Mouse (Mus musculus) CD4-positive, CD25-positive, alpha-beta regulatory T cell, adult 2 months (primary cell): ENCODE measurements around the gene Rdh5.

Source experiments
- DNase-seq: peaks from one replicate; pipeline ENCODE4 v3.0.0-alpha.2; 2012; ENCODE audit warnings: low read depth, low spot score

The Rdh5 gene

DNA sequence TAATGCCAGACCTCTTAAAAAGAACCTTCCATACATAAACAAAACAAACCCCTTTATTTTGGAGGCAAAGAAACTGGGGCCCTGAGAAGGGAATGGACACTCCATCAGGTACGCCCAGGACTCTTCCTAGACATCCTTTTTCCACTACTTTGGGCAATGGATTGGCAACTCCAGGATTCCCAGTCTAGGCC is at the start of gene Rdh5:
Gene Rdh5, minus strand, starts transcription at position 67 of the 191 bp plus-strand sequence.
- no peak for DNase-seq

DNA sequence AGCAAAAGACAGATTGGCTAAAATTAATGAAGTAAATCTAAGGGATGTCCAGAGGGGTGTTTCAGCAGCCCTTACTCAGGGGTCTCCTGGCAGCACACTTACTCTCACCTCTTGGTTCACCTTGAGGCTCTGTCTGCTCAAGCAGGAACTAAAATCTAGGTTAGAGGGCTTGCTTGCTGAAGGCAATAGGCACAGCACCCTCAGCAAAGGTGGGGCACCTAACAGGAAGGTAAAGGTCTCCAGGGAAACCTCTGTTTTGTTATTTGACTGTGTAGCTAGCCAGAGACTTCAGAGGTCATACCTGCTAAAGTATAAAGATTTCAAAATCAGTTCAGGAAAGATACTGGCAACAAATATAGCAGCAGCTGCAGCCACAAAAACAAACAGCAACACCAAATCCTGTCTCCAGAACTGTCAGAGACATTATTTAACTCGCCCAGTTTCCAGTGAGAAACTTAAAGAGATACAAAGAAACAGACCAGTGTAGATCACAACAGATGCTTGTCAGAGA is 48.1 kb upstream of the Rdh5 start:
- no peak for DNase-seq

DNA sequence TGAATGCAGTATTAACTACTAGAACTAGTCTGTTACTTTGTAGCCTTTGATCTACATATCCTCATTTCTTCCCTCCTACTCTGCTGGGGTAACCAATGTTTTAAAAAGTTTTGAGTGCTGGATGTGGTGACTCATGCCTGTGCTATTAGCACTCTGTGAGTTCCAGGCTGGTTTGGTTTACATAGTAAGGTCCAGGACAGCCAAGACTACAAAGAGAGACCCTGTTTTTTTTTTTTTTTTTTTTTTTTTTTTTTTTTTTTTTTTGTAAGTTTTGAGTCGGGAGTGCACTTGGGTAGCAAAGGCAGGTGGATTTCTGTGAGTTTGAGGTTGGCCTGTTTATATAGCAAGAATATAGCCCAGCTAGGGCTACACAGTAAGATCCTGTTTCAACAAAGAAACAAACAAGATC is 45.7 kb upstream of the Rdh5 start:
- no peak for DNase-seq

DNA sequence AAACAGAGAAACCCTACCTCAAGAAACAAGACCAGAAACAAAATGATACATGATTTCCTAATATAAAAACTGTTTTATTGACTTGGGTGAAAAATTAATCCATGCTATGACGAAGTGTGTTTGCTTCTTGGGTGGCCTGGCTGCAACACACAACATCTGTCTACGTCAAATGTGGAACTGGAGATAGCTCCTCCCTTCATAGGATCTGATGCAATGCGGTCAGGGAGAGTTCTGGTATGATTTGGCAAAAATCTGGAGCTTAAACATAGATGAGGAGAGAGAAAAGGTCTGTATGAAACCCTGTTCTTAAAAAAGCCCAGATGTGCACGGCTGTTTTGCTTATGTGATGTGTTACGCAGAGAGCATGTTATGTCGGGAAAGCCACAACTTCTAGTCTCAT is 43.2 kb upstream of the Rdh5 start:
- no peak for DNase-seq

DNA sequence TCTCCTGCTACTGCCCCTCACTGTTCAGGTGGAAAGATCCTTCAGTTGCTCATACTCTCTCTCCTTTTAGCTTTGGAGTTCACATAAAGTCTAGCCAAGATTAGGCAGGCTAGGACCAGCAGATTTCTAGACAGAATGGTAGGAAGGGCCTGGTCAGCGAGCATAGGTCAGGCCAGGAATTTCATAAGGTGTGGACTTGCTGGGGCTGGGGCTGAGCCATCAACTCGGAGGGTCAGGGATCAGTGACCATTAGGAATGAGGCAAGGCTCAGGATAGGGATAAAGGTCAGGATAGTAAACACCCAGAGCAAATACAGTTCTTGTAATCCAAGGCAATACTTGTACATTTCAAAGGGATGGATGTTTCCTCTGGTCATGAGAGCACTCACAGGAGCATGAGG is 42.3 kb upstream of the Rdh5 start:
- DNase-seq = no peak

DNA sequence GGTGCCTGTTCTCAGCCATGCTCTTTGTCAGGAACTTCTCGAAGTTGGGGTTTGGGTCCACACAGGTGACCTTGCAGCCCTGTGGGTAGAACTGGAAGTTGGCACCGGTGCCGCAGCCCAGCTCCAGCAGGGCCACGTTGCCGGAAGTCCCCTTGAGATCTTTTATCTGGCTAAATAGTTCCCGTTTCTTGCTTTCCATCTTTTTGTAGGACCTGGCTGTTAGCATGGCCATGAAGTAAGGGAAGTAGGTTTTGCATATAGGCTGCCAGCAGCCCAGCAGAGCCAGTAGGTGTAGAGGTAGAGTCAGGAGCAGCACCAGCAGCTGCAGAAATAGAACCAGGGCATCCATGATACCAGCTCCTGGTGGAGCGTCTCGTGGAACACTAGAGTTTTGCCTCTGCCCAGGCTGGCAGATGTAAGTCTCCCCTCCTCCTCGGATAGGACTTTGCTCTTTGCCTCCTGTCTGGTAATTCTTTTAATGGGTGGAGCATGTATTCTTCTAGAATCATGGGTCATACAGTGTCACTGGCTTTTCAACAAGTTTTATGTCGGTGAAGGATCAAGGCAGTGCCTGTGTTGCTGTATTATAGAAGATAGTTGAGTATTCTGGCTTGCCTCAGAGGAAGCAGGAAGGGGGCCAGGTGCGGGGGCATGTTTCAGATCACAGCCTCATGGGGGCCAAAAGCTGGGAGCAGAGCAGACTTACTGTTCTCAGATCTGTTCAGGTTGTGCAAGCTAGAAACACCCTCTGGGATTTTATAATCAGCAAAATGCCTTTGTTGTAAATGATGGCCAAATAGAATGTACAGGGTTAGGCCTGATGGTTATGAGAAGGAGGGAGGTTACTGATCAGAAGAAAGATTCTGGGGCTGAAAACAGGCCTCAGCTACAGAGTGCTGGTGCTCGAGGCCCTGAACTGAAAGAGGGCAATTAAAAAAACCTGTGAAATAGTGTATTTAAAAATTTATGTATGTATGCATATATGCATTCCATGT is 38.2 kb upstream of the Rdh5 start, which contains the start of gene Mettl7b:
Gene Mettl7b, minus strand, starts transcription at position 399 of the 995 bp plus-strand sequence.
- no peak for DNase-seq

DNA sequence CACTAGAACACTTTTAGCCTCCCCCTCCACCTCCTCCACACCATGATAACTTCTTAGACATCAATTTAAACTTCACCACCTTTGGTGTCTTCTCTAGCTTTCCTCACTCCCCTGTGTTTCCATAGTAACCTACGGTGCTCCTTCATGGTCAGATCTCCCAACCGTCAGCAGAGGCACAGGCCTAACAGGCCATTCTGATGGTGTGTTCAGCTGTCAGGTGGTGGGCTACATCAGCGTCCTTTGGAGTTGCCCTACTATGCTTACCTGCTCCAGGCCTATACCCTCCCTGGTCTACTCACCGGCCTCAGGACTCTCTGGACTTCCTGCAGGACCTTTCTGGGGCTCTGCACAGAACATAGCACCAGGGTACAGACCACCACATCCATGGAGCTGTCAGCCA is 37.5 kb upstream of the Rdh5 start:
- no peak for DNase-seq

DNA sequence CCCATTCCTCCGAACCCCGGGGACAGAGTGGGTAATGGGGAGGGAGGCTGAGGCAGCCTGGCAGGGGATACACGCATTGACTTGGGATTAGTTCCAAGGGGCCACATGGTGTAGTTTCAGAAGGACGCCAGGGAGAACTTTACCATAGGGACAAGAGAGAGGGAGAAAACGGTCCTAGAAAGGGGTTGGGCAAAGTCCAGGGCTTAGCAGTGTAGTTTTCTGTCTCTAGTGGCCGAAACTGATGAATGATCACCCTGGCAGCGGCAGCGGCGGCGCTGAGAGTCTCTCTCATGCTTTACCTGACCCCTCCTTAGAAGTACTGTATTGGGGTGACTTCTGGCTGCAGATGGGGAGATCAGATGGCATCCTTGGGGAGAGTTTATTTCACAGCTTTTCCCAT is 35.7 kb upstream of the Rdh5 start:
- no peak for DNase-seq

DNA sequence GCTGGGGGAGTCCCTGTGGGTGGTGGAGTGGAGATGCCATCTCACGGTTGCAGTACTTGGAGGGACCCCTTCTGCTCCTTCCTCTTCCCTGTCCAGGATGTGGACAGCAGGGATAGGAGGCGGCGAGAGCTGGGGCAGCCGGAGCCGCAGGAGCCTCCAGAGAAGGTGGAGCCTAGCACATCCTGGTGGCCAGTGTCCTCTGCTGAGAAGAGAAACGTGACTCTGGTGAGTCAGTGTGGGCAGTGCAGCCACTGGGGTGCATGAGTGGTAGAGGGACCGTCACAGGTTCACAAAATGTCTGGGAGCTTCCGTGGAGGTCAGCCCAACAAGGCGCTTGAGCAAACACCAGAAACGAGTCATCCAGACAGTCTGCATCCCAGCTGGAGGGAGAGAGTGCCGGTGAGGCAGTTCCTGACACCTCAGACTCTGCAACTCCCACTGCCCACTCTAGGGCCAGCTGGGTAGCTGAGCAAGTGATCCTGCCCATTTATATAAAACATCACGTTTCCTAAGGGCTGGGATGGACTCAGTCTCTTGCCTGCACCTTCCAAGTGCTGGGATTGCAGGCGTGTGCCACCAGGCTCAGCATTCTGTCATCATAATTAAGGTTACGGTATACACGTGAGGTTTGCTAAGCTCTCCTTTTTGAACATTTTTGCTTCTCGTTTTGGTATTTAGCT is 27.7 kb upstream of the Rdh5 start:
- DNase-seq = no peak

DNA sequence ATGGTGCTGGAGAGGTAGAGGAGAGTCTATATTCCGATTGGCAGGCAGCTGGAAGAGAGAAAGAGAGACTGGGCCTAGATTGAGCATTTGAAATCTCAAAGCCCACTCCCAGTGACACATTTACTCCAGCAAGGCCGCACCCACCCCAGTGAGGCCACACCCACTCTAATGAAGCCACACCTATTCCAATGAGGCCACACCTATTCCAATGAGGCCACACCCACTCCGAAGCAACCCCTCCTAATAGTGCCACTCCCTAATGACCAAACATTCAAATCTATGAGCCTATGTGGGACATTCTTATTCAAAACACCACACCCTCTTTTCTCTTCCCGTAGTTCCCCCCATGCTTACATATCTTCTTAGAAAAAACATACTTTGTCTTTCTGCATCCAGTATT is 24.8 kb upstream of the Rdh5 start:
- no peak for DNase-seq

DNA sequence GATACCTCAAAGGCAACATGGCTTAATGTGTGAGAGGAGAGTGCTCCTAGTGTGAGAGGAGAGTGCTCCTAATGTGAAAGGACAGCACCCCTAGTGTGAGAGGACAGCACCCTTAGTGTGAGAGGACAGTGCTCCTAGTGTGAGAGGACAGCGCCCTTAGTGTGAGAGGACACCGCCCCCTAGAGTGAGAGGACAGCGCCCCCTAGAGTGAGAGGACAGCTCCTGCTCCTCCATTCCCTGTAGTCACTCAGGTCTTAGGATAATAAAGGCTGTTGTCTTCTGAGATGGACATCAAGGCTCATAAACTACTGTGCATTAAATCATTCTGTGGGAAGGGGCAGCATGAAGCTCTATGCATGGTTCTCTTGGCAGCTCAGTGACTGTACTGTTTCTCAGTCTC is 23.0 kb upstream of the Rdh5 start:
- peak; percentile 54 for DNase-seq

DNA sequence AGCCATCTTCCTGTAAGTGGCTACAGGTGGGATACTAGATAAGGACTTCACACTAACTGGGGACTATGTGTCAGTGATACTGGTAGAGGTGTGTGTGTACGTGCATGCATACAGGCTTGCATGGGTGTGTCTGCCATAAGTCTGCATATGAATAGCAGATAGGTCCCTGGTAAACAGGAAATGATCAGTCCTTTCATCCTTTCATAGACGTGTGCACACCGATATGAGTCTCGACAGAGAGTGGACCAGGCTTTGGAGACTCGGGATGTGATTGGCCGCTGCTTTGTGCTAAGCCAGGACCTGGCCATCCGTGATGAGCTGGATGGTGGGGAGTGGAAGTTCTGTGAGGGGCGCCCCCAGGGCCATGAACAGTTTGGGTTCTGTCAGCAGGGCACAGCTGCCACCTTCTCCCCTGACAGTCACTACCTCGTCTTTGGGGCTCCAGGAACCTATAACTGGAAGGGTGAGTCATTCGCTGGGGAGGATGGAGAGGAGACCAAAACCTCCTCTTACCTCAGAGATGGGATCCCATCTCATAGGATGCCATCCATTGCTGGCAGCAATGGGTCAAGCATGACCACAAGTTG is 17.9 kb upstream of the Rdh5 start:
- DNase-seq = peak; percentile 58

DNA sequence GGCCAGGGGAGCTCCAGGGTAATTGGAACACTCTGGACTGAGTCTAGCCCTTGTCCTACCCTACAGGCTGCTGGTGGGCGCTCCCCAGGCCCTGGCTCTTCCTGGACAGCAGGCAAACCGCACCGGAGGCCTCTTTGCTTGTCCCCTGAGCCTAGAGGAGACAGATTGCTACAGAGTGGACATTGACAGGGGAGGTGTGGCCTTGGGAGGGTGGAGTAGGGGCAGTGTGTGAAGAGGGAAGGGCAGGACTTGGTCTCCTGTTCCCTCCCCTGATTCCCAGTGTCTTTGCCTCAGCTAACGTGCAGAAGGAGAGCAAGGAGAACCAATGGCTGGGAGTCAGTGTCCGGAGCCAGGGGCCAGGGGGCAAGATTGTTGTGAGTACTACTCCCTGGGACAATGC is 16.3 kb upstream of the Rdh5 start:
- no peak for DNase-seq

DNA sequence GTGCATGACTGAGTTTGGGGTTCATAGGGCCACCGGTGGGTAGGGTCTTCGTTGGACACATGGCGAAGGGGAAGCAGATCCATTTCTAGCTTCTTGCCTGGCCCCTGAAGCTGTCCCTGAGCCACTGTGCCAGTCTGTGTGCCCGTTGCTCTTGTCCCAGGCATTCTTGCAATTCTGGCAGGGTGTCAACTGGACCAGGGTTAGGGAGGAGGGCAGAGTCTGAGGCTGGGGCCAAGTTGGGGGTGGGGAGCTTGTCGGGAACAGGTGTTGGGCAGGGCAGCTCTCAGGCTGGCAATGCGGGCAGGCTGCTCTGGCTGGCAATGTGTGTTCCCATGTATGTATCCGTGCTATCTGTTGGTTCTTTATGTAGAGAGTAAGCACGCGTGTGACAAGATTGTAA is 15.8 kb upstream of the Rdh5 start:
- DNase-seq = no peak

DNA sequence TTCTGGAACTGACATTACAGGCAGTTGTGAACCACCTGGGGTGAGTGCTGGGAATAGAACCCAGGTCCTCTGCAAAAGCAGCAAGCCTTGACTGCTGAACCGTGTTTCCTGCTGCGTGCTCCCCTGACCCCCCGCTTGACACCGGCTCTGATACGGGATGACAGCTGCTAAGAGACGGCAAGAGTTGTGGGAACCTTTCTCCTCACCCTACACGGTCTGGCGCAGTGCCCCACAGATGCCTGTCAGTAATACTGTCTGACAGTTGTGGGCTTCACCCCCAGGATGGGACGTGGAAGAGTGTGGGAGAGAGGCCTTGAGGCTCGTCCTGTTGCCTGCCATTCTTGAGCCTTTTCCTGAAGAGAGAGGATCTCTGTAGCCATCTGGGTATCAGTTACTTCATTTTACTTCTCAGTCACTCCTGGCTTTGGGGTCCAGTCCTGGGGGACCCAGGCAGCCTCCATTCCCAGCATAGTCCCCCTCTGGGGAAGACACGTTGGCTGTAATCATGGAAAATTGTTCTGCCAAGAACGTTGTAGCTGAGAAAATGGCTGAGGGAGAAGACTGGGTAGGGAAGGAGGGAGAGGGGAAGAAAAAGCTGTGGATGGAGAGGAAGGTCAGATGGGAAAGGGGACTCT is 15.2 kb upstream of the Rdh5 start:
- no peak for DNase-seq

DNA sequence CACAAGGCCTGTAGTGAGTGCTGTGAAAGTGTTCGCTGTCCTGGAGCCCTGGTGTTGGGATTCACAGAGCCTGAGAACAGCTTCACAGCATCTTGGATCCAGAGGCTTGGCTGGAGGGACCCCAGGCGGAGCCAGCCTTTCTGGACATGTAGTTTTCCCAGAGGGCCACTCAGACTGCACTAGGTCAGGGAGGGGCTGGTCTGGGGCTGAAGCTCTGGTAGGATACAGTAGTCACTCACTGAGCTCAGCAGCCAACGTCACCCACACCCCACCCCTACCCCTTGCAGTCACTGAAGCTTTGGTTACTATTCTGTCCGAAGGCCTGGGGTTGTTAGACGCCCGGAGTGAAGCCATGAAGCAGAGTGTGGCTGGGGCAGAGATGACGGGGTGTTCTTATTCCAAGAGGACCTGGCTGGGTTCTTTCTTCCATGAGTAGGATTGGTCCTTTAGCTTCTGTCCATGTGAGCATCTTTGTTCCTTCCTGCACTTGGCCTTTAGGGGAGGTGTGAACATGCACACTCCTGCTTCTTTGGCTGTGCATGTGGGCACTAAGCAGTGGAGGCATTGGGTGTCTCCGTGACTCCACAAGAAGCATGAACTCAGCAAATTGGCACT is 13.2 kb upstream of the Rdh5 start:
- DNase-seq = no peak

DNA sequence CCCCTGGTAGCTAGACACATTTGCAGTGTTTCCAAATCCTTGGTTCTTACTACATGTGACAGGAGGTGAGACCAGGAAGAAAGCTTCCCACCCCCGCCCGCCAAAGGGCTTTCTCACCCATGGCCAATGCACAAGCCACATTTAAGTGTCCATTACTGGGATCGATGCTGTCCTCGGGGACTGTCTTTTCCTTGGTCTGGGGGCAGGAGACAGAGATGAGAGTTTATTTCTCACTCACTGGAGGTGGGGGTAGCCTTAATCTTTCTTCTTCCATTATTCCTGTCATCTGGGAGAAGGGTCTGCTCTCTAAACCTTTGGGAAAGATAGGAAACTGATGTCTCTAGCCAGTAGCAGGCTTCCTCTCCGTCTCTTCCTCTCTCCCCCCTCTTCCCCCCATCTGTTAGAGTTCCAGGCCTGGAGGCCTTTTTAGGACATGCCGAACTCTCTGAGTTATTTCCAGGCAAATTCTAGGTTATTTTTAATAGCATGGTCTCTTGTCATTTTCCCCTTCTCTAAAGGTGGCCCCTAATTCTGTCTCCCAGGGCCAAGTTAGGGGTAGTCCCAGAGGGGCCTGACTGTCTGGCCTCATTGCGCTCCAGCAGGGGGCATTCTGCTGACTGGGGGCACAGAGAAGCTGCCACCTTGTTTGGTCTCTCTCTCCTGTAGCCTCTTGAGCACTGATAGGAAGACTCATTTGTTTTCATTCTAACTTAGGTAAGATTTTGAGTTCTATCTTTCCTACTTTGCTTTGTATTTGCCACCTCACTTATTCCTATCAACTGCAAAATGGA is 12.5 kb upstream of the Rdh5 start:
- DNase-seq = no peak

DNA sequence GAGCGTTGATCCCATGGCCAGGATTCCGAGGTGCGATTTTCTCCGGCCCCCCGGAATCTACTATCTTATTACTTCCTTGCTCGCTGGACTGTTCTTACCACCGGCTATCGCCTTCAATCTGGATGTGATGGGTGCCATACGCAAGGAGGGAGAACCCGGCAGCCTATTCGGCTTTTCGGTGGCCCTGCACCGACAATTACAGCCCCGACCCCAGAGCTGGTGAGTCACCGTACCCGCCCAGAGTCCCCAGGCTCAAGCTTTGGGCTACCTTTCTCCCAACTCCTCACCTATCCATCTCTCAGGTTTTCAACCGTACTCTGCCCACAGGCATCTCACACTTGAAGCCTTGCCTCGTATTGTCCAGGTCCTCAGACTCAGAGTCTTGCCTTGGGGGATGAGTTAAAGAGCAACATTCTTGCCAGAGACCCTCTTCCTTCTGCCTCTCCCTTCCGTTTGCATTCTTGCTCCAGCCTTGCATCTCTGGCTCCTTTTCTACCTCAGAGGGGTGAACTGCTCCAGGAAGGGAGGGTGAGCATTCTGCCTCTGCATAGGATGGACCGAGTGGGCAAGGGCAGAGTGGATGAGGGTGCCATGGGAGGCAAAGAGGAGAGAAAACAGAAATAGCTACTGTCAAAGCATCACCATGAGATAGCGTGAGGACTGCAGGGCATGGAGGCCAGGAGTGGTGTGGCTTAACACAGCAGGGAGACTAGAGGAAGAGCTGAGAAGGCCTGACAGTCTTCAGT is 11.5 kb upstream of the Rdh5 start:
- DNase-seq = no peak

DNA sequence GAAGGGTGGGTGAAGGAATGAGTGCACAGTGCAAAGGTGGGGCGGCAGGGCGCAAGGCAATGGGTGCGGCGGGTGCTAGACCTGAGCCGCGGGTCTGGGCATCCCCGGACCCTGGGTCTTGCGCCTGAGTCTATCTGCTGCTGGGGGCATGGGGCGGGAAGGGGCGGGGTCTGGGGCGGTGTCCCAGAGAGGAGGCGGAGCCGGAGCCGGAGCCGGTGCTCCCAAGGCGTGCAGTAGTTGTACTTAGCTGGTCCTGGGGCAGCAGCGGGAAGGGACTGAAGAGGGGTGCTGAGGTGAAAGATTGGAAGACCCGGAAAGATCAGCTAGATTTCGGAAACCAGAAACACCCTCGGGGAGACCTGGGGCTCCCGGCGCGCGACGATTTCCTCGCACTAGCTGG is 10.9 kb upstream of the Rdh5 start, which contains the start of gene Itga7:
Gene Itga7, plus strand, starts transcription at position 245 of the 400 bp plus-strand sequence.
- DNase-seq = peak; percentile 61

DNA sequence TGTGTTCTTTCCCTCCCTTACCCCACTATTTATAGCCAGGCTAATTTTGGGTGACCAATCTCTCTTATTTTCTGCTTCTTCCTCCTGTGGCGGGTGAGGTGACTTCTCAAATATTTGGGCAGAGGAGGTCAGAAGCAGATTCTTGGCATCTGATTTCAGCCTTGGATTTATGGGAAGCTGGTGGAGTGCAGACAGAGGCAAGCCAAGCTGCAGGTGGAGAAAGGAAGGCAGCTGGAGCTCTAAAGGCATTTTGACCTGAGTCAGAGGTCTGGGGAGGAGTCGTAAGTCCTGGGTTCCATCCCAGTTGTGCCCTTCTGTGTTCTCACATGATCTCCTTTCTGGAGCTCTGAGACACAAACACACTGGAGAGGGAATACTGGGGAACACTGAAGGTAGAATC is 8.8 kb upstream of the Rdh5 start:
- DNase-seq = no peak
